Mouse (Mus musculus) cerebellum, adult 2 months (tissue): ENCODE data around the gene Cadps. TPM values are rescaled to one million over a fixed set of nuclear protein-coding genes. Genes with fewer than 3 reads are reported as not detected.

Experiments
- DNase-seq, 2 experiments: peaks; one replicate each; pipeline ENCODE4 v3.0.0; 2021
- H3K27ac ChIP-seq: fragments of 200-500 bp; 2 replicates; pipeline ENCODE4 v1.5.1; 2012; ENCODE audit warnings: low read length, control low read depth, inconsistent platforms; ENCODE audit not compliant: insufficient read depth
- H3K27me3 ChIP-seq: fragments of 200-500 bp; 2 replicates; pipeline ENCODE4 v1.6.1; 2012; ENCODE audit warnings: inconsistent platforms, mild to moderate bottlenecking, low read length, moderate library complexity; ENCODE audit not compliant: control insufficient read depth, insufficient read depth
- H3K4me1 ChIP-seq: fragments of 200-500 bp; 2 replicates; pipeline ENCODE4 v1.6.1; 2011; ENCODE audit warnings: low read length; ENCODE audit not compliant: control insufficient read depth, insufficient read depth
- H3K4me3 ChIP-seq: fragments of 200-500 bp; replicated peaks from 2 replicates; pipeline ENCODE3; 2011; ENCODE audit warnings: mild to moderate bottlenecking, low read depth, low read length, control low read depth; ENCODE audit not compliant: insufficient read depth
- CTCF ChIP-seq: fragments of 200-500 bp; IDR thresholded peaks from 2 replicates; pipeline ENCODE4 v1.5.1; 2011; ENCODE audit warnings: low read depth, mild to moderate bottlenecking, control low read depth, low read length, moderate library complexity, borderline replicate concordance; ENCODE audit not compliant: insufficient read depth
- POLR2A ChIP-seq: fragments of 200-500 bp; IDR thresholded peaks from 2 replicates; pipeline ENCODE4 v1.6.1; 2011; ENCODE audit warnings: low read length, control low read depth, borderline replicate concordance; ENCODE audit not compliant: insufficient read depth
- WGBS: fragments of 180-500 bp; shearing (Covaris S2); methylation state at CpG from one replicate; pipeline ENCODE4 v1.1.7; 2018; 5-methylcytosine and 5-hydroxymethylcytosine counted together
- polyA plus RNA-seq: library from polyadenylated mRNA; depleted of rRNA; stranded (reverse); fragments of >200 nt; gene quantifications from 2 replicates; pipeline ENCODE4 v1.2.3, GENCODE M21; 2012

Cadps gene
- polyA plus RNA-seq, 1 experiment: 165 TPM

DNA sequence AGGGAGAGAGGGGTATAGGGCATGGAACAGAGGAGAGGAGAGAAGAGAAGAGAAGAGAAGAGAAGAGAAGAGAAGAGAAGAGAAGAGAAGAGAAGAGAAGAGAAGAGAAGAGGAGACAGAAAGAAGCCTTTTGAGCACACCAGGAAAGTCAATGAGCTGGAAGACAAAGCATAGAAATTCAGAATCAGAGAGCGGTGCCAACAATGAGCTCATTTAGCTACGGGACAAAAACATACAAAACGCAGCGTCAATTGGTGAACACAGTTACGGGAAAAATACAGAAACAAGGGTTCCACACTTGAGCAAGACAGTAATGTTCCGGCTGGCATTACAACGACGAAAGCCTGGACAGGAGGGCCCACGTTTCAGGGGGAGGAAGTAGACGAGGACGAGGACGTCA, 412.6 kb downstream of the Cadps start:
- WGBS: 60% methylated on average over 12 of the region's 12 CpGs
- Histone ChIP-seq H3K27me3 (no peaks in the 10 kb centered on the region), H3K4me3 (no peak overlapping the region), H3K27ac (no peak overlapping the region), H3K4me1 (peaks cover 14% of the 10 kb centered on the region)
- DNase-seq: no peak
- TF ChIP-seq CTCF (no peak), POLR2A (no peak)

DNA sequence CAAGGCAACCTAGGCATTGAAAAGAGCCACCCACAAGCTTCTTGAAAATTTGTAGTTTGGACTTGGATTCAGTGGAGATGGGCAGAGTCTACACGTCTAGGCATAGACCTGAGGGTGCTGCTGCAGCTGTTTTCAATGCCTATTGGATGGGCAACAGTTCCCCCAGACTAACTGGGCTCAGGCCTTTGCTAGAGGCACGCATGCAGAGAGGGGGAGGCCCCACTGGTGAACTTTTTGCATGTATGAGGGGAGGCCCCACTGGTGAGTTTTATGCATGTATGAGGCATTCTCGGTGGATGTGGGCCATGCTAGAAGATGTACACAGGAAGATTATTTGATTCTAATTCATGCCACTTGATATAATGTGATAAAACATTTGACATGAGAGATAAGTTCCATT, 413.1 kb downstream of the Cadps start:
- DNase-seq: no peak
- H3K27ac ChIP-seq: no peak overlapping the region
- H3K4me3 ChIP-seq: no peak overlapping the region

DNA sequence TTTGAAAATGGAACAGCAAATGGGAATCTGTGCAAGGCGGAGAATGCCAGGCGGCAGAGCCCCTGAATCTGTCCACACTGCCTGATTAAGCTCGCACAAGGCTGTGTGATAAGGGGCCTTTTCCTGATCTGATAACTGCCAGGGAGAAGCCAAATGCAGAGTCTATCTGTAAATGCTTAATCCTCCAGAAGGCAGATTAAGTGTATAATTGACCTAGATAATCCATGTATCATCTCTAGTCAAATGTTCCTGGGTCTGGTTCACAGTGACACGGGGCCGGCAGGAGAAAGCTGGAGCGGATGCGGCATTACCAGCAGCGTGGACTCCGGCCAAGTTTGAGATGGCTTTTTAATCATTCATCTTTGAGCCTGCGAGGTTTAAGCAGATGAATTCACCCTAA, 416.3 kb downstream of the Cadps start:
- Histone ChIP-seq H3K27ac (no peak overlapping the region), H3K4me3 (no peak overlapping the region), H3K27me3 (no peaks in the 10 kb centered on the region), H3K4me1 (peaks cover 17% of the 10 kb centered on the region)
- TF ChIP-seq CTCF (no peak), POLR2A (no peak)
- 46% methylated on average over 10 of the region's 10 CpGs for WGBS
- DNase-seq: peak; percentile 52 to 64

More for the DNA sequence above, 413.1 kb downstream of the Cadps start:
- no peaks in the 10 kb centered on the region for H3K27me3 ChIP-seq
- WGBS: 83% methylated on average over 3 of the region's 3 CpGs
- no peak for TF ChIP-seq CTCF
- no peak for TF ChIP-seq POLR2A
- H3K4me1 ChIP-seq: peaks cover 17% of the 10 kb centered on the region

DNA sequence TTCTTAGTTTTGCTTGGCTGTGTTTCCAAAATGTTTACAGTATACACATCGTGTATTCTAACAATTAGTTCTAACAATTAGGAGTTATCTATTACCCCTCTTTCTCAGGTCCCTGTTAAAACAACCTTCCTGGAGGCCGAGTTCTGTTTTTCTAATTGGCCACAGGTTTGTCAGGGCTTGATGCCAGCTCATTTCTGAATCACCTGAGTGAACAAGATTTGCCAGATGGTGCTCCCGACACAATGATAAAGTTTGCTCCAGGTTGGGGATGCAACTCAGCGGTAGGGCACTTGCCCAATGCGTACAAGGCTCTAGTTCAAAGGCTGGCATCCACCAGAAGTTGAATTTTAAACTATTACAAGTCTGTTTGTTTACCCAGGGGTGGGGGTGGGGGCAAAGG, 417.7 kb downstream of the Cadps start:
- H3K4me3 ChIP-seq: no peak overlapping the region
- H3K27ac ChIP-seq: no peak overlapping the region
- TF ChIP-seq CTCF (no peak), POLR2A (no peak)
- WGBS: 35% methylated on average over 5 of the region's 5 CpGs
- H3K27me3 ChIP-seq: no peaks in the 10 kb centered on the region
- peaks cover 17% of the 10 kb centered on the region for H3K4me1 ChIP-seq
- peak; percentile 53 to 78 for DNase-seq

DNA sequence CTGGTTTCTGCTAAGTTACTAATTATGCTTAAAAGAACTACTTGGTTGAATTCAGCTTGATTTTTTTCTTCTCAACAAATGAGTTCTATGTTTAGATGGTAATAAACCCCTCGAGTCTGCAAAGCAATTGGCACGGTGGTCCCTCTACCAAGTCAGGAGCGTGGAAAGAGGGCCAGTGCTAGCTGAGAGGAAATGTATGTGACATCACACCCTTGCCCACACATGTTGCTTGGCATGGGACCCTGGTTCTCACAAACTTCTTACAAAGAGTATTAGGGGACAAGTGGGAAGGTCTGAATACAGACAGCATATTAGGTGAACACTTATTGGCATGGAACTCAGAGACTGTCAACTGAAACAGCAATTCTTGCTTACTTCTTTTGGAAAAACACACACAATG, 418.2 kb downstream of the Cadps start:
- DNase-seq: no peak
- 91% methylated on average over 3 of the region's 3 CpGs for WGBS

DNA sequence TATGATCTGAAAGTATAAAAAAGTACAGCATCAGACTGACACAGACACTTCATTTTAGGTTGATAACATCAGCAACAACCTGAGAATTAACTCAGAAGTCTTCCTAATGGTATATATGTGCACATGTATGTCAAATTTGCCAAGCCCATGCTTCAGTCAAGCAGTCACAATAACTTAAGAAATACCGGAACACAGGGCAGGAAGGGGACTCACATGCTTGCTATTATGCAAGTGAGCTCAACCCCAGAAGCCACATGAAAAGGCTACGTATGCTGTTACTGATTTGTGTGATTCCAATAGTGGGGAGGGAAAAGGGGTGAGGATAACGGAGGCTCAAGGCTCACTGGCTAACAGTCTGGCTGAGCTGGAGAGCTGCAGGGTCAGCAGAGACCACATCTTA, 418.8 kb downstream of the Cadps start:
- WGBS: 97% methylated on average over 3 of the region's 3 CpGs
- H3K27ac ChIP-seq: no peak overlapping the region
- peaks cover 17% of the 10 kb centered on the region for H3K4me1 ChIP-seq
- H3K27me3 ChIP-seq: no peaks in the 10 kb centered on the region
- no peak for TF ChIP-seq POLR2A
- no peak for TF ChIP-seq CTCF
- H3K4me3 ChIP-seq: no peak overlapping the region
- no peak for DNase-seq

More for the DNA sequence above, 418.2 kb downstream of the Cadps start:
- peaks cover 17% of the 10 kb centered on the region for H3K4me1 ChIP-seq
- no peak overlapping the region for H3K4me3 ChIP-seq
- H3K27me3 ChIP-seq: no peaks in the 10 kb centered on the region
- H3K27ac ChIP-seq: no peak overlapping the region
- TF ChIP-seq CTCF: no peak

DNA sequence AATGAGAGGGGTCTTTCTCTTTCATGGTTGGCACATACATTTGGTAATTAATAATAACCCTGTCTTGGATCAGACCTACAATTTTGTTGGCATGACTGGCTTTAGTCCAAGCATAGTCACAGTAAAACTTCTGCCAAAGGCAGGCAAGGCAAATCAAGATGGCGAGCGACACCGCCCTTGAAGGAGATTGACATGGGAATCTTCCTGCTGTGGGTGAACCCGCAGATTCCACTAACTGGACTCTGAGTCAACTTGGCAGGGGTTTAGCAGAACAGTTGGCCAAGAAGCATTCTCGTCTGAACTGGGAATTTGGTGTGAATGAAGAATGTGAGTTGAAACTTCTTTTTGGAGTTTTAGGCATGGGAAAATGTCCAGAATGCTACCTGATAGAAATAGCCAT, 422.8 kb downstream of the Cadps start:
- H3K27ac ChIP-seq: no peak overlapping the region
- 57% methylated on average over 5 of the region's 5 CpGs for WGBS
- H3K27me3 ChIP-seq: no peaks in the 10 kb centered on the region
- no peak overlapping the region for H3K4me3 ChIP-seq
- TF ChIP-seq CTCF (no peak), POLR2A (no peak)
- no peak for DNase-seq
- H3K4me1 ChIP-seq: peaks cover under 1% of the 10 kb centered on the region; the same call in 1 of the 2 replicates

DNA sequence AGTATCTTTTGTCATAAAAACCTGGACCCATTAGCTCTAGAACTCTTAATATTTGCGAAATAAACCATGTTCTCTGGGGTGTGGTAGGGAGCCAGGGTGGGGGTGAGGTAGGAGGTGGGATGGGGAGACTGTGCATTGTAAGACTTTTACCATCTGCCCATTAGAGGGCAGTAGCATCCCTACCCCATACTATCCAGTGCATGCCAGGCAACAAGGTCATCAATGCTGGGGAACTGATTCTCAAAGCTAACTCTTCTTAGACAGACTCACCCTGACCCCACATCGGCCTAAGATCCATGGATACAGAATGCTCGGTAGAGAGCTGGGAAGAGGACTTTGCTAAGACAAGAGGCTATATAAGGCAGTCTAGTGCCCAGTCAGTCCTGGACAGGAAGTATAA, 425.3 kb downstream of the Cadps start:
- TF ChIP-seq CTCF (peak; percentile 34; the same call in 1 of the 2 replicates), POLR2A (no peak)
- no peaks in the 10 kb centered on the region for H3K27me3 ChIP-seq
- H3K4me3 ChIP-seq: no peak overlapping the region
- H3K4me1 ChIP-seq: 0 out of 2 replicates have a peak, but pooled peaks cover 3% of the 10 kb centered on the region
- DNase-seq: no peak
- no peak overlapping the region for H3K27ac ChIP-seq
- 93% methylated on average over 3 of the region's 3 CpGs for WGBS
